In genomic region chrX:73213819-73214564, GRCm38 (mm10) we compare ENCODE assay signal across 4 mouse cellular contexts. TPM values are rescaled to one million over a fixed set of nuclear protein-coding genes. Genes with fewer than 3 reads are reported as not detected.
"Had no signal": no experiment of that assay in that cellular context is flagged by ENCODE, and none has a peak within 500 bp of the region (broad histone marks: within the 10 kb centered on the region; RNA-seq: fewer than 3 reads in every experiment).

Gene Xlr4b (plus strand): TSS chrX:73214333.

RNA-seq across cellular contexts. Expression of gene Xlr4b, which starts in this region (rescaled TPM):
- total RNA-seq: layer of hippocampus, adult 2 months; midbrain, postnatal 0 days had no signal
- polyA plus RNA-seq: kidney, embryonic 14.5 days; small intestine, adult 2 months had no signal
